Mouse (Mus musculus): ENCODE data around the gene Nme1.

Nme1 gene

DNA sequence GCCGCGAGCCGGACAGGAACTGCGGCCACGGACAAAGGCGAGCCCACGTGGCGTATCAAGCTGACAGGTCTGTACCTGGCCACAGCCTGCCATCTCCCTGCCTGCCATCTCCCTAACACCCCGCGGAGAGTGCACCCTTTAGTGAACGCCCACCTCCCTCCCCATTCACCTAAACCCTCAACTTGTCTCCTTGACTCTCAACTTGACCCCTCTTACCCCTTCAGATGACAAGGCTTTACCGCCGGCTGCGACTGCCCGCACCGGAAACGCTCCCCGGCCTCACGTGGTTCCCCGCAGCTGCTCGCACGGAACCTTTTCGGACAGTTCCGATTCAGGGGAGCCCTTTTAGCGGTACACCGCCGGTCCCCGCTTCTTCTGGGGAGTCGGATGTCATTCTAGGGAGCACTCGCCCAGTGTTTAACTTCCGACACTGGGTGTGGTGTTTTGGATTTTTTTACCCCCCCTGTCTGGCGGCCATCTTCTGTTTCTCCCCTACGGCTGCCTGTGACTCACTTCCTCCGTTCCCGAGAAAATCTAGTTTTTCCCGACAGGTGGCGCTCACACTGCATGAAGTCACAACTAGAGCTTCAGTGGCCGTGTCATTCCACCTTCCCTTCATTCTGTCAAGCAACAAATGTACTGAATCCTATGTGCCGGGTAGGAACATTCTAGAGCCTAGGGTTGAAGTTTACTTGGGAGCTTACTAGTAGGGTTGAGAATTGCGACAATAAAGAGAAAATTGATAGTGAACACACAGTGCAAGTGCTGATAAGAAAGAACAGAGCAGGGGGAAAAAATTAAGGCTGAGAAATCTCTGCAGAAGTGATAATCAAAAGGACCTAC is at the start of gene Nme1, which contains the start of gene Gm20390:
Nme1 (minus strand) TSS at position 517 of the 843 bp plus-strand sequence.
Gm20390 (minus strand) TSS at position 289 of the 843 bp plus-strand sequence.
- in situ Hi-C loops (cut with MseI, MboI): no loop called here

DNA sequence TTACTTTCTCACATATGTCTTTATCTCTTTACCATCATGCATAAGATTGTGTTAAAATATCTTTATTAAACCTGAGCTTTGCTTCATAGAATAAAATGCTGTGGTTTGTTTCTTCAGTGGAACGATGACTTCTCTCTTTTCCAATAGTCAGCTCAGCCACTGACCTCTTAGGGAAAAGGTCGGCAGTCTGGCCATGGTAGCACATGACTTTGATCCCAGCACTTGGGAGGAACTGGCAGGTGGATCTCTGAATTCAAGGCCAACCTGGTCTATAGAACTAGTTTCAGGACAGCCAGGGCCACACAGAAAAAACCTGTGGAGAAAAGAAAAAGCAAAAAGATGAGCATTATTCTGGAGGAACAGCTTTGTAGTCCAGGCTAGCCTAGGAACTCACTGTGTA is 35.0 kb upstream of the Nme1 start:
- in situ Hi-C loops (cut with MseI, MboI): no loop called here

DNA sequence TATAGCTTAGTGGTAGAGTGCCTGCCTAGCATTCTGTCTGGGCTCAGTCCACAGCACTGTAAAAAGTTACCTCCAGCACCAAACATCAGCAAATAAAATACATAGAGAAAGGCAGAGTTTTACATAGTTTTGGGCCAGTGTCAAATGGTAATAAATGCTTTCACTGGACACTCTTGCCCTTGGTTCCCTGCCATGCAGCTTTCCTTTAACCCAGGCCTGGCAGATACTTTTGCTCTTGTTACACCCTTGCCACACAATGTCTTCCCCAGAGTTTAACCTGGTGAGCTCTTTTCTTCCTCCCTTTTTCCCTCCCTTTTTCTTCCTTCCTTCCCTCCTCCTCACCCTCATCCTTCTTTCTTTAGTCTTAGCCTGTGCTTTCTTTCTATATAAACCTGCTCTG is 31.0 kb upstream of the Nme1 start:
- in situ Hi-C loops (cut with MseI, MboI): no loop called here

DNA sequence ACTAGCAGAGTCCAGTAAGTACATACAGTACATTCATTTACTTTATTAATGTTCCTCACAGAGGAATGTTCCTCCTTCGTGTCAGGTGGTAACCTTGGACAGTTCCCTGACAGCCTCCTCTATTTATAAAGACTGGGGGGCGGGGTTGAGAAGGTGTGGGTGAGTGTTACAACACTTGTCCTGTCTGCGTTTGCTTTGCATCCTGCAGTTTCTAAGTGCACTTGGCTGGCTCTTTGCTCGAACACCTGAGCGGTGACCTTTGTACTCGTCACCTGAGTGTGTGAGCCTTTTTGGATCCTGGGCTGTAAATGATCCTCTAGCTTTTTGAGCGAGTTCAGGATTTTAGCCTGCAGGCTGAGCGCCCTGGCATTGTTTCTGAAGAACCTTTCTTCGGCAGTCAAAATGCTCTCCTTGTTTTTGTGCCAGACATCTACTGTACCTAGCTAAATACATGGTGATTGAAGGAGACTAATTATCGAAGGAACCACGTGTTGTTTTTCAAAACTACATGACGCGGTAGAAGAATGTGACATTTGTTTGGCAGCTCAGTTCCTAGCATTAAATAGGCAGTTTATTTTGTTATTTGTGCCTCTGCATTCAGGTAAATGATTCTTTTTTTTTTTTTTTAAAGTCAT is 28.9 kb upstream of the Nme1 start:
- in situ Hi-C loops (cut with MseI, MboI): no loop called here

DNA sequence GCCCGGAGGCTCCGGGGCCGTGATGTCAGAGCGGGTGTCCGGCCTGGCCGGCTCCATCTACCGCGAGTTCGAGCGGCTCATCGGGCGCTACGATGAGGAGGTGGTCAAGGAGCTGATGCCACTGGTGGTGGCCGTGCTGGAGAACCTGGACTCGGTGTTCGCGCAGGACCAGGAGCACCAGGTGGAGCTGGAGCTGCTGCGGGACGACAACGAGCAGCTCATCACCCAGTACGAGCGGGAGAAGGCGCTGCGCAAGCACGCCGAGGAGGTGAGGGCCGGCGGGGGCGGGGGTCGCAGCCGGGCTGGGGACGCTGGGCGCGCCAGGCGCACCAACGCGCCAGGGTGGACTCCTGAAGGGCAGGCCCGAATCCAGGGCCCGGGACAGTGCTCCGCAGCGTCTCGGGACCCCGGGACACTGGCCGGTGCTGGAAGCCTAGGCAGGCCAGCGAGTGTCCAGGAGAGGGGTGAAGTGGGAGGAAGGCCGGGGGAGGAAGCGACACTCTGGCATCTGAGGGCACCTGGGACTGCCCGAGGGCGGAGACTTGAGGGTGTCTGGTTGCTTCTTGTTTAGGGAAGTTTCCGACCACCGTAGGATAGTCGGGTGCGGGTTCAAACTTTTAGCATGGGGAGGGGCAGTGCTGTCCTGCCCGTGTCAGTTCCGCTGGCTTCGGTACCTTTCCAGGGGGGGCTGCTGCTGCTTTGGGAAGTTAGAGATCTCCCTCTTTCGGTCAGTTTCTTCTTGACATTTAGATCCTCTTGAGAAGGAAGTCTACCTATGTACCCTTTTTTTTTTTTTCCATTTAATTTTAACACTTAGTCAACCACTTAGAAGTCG is 28.2 kb upstream of the Nme1 start:
- in situ Hi-C loops (cut with MseI, MboI): no loop called here

DNA sequence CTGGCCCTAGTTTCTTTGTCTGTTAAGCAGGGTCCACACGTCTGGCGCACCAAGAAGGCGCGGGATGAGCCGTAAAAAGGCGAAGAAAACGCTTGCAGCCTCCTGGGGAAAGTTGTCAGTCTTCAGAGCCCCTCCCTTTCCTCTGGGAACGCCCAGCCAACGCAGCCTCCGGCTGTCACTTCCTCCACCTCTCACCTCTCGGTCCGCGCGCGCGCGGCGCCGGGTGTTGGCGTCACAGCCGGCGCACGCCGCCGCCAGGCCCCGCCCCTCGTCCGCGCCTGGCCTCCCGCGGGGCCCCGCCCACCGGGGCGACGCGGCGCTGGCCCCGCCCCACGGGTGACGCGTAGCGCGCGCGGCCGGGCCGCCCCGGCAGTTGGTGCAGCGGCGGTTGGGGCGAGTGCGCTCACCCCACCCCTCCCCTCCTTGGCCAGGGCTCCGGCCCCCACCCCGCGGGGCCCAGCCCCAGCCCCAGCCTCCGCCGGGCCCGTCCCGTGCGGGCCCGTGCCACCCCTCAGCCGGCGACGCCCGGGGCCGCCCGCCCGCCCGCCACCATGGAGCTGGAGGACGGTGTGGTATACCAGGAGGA is 27.5 kb upstream of the Nme1 start, which contains the start of gene Spag9:
Spag9 (plus strand) TSS at position 372 of the 586 bp plus-strand sequence.
- in situ Hi-C loops (cut with MseI, MboI): no loop called here

DNA sequence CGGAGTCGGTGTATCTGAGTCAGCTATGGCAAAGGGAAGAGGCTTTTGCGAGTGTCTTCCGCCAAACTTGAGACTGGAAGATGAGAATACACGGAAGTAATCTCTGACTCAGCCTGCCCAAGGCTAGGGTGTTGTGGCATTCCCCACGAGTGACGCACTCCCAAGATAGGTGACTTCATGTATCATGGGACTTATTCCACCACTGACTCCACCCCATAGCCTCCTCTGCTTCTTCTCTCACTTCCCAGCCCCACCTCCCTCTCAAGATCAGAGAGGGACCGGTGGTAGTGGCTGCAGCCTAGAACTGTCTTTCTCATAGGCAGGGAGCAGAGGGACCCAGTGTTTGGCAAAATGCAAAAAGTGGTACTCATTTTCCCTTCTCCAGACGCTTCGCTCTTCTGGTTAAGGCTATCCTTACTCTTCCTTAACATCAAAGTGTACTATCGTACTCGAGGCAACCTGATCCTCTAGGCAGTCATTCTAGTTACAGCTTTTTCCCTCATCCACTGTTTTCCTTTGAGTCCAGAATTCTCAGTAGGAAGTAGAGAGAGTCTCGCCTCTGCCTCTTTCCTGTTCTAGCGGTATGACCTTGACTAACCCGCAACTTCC is 26.9 kb upstream of the Nme1 start:
- in situ Hi-C loops (cut with MseI, MboI): no loop called here

DNA sequence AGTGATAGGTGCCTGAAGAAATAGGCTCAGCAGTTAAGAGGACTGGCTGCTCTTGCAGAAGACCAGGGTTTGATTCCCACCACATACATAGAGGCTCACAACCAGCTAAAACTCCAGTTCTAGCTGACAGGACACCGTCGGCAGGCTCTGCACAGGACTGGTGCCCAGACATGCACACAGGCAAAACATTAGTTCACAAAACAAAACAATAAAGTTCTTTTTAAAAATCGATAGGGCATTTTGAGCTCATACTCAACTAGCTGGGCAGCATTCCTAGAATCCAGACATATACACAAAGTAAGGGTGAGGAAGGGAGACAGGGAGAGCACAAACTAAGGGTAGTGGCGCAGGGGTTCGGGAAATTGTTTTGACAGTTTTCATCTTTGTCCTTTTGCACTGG is 26.2 kb upstream of the Nme1 start:
- in situ Hi-C loops (cut with MseI, MboI): no loop called here

DNA sequence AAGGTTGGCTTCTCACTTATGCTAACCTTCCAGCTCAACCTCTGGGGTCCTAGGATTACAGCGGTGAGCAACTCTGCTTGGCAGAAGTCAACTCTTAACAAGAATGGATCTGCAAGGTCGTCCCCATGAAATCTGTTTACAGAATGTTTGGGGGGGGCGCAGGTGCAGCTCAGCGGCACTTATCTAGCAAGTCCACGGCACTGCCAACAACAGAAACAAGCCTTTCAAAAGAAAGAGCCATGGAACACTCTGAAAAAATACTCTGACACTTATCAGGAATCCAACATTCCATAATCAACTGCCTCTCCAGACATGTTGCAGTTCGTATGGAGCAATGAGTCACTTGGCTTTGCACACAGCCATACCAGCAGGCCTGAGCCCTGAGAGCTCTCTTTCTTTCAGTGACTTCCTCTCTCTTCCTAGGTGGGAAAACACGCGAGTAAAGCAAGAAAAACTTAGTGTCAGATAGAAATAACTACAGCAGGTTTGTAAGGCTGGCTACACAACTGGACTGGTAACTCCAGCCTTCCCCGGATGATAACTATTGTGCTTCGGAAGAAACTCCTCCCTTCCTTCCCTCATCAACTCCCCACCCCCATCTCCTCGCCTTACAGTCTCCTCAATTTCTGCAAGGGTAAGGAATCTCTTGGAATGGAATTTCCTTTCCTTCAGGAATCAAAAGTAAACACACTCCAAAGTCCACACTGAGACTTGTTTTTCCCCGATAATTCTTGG is 20.2 kb upstream of the Nme1 start:
- in situ Hi-C loops (cut with MseI, MboI): no loop called here

DNA sequence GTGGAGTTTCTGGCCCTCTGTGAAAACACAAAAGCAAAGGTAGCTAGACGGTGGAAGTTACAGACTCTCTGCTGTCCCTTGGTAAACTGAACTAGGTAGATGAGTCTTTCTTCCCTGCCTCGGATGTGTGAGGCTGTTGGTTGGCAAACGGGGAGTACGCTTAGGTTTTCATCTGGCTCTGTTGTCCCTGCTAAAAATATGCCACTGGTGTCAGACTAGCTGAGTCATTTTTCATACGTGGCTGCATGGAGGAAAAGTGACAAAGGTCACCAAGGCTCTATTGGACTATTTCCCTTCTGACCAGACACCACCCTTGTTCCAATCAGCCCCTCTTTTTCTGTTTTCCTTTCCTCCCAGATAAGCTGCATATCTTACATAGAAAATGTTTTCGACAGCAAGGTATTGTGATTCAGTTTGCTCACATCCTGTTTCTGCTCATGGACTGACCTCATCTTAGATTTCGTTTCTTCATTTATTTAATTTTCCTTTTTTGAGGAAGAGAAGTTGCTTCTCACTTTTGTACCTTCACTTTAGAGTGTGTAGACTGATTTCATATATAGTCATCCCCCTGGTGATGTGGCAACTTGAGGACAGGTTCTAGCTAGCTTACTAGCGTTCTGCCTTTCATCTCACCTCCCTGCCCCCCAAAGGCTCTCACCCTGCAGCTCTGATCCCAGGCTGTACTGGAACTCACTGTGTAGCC is 19.5 kb upstream of the Nme1 start:
- in situ Hi-C loops (cut with MseI, MboI): no loop called here

DNA sequence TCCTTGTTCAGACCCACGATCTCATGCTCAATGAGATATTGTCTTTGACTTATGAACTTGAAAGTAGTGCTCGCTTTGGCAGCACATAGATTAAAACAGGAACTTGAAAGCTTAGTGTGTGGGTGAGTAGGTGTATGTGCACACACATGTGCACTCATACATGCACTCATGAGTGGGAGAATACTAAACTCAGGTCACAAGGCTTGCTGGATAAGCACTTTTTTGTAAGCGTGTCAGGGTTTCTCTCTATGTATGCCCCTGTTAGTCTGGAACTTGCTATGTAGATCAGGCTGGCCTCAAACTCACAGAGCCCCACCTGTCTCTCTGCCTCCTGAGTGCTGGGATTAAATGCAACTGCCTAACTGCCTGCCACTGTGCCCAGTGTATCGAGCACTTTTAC is 18.7 kb upstream of the Nme1 start:
- in situ Hi-C loops (cut with MseI, MboI): no loop called here

DNA sequence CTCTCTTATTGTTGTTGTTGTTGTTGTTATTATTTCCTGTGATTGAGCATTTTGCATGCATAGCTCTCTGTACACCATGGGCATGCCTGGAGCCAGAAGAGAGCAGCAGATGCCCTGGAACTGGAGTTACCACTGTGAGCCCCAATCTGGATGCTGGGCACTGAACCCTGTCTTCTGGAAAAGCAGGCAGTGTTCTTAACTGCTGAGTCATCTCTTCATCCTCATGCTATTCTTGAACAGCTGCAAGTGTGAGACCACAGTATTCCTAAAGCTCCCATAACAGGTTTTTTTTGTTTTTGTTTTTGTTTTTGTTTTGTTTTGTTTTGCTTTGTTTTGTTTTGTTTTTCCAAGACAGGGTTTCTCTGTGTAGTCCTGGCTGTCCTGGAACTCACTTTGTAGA is 18.0 kb upstream of the Nme1 start:
- in situ Hi-C loops (cut with MseI, MboI): no loop called here

DNA sequence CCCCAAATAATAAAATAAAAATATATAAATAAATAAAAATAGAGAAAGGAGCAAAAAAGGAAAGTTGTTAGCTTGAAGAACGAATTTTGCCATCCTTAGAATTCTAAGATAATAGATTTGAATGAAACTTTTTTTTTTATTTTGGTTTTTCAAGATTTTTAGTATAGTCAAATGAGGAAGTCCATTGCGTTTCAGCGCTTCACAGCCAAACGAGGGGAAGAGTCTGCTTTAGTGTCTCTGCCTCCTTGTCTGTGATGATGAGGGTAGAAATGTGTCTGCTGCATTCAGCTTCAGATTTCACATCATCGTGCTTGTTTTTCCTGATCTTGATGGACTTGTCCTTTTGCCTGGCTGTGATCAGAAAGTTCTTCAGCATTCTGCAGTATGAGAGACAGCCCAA is 16.9 kb upstream of the Nme1 start:
- in situ Hi-C loops (cut with MseI, MboI): no loop called here

DNA sequence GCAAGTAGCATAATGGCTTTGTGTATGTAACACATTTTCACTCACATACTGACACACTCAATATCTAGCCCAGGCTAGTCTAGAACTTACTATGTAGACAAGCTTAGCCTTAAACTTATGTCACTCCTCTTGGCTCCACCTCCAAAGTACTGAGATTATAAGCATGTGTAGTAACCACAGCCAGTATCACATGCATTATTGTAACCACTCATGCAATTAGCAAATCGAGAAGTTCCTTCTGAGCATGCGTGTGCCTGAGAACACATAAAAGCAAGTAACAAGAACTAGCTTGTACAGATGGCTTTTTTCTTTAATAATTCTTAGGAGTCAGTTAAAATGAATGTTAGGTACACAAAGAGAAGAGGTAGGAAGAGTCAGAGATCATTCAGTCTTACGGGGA is 16.3 kb upstream of the Nme1 start:
- in situ Hi-C loops (cut with MseI, MboI): no loop called here

DNA sequence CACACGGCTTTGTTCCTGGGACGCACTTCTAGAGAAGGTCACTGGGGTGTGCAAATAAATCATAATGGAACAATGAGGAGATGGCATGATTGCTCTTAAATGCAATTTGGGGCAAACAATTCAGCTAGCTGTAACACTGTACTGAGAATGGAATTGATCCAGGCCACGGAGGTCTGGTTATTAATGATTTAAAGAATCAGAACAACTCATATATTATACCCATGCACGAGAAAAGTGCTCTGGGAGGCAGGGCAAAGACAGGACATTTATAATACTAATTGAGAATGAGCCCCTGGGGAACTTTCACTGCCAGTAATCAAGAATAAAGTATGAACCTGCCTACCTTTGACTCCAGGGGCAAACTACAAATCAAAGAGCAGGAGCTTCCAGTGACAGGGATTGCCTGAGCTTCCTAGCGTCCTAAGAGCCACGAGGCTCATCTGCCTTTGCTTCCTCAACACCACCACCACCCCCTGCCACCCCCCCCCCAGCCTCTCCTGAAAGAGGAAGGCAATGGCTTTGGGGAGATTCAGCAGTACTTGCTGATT is 11.3 kb upstream of the Nme1 start:
- in situ Hi-C loops (cut with MseI, MboI): no loop called here

DNA sequence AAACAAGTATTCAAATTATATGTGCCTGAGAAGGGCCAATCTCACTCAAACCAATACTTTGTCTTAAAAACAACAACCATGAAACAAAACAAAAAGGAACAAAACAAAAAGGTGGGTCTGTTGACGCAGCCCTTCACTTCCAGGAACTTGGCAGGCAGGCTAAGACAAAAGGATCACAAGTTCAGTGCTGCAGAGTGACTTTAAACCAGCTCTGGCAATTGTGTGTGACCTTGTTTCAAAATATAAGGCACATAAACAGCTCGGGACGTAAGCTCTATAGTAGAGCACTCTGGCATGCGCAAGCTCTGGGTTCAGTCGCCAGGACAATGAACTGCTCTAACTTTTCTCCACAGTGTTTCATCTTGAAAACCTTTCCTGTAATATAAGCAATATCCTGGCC is 4.6 kb upstream of the Nme1 start:
- in situ Hi-C loops (cut with MseI, MboI): no loop called here

DNA sequence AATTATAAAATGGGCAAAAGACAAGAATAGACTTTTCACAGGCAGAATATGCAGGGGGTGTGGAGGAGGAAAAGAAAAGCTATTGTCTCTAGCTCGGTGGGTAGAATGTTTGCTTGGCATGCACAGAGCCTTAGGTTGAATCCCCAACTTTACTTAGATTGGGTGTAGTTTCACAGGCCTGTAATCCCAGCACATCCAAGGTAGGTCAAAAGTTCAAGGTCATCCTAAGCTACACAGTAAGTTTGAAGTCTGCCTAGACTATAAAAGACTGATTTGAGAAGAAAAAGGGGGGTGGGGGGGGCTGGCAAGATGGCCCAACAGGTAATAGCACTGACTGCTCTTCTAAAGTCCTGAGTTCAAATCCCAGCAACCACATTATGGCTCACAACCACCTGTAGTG is 1.5 kb upstream of the Nme1 start:
- in situ Hi-C loops (cut with MseI, MboI): no loop called here

DNA sequence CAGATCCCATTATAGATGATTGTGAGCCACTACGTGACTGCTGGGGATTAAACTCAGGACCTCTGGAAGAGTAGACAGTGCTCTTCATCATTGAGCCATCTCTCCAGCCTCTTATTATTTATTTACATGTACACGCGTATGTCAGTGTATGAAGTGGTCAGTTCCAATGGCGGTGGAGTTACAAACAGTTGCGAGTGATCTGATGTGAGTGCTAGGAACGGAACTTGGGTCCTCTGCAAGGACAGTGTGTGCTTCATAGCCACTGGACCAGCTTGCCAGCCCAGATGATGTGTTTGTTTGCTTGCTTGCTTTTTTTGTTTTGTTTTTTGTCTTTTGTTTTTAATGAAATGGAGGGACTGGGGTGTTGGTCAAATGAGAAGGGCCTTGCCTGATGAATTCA is 850 bp upstream of the Nme1 start:
- in situ Hi-C loops (cut with MseI, MboI): no loop called here

DNA sequence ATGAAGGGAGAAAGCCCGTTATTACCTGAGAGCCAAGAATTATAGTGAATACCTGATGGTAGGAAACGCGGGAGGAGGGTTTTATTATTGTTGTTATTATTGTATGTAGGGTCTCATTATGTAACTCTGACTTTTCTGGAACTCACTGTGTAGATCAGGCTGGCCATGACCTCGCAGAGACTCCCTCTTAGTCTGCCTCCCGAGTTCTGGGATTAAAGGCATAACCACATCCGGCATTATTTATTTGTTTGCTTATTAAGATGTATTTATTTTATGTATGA is 467 bp upstream of the Nme1 start:
- in situ Hi-C loops (cut with MseI, MboI): no loop called here

DNA sequence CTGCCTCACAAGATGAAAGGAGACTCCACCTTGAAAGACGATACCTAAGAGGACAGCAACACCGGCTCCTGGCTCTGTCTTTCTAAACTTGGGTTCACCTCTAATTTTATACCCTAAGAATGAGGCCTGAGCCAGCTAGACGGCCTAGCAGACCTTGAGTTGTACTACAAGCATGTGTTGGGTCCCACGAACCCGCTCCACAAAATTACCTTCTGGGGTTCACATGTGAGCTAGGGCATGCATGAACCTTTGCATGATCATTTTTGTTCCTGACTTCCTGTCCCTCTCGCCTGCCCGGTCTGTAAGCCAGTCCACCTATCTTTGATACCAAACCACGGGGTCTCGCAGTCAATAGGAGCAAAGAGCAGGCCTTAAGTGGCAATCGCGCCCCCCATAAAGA is 940 bp downstream of the Nme1 start:
- in situ Hi-C loops (cut with MseI, MboI): no loop called here
